Mouse (Mus musculus): ENCODE measurements around the gene Rnf126.
A peak's percentile ranks its signal among the peaks of the same experiment; 100 is the strongest.

Rnf126 gene

DNA sequence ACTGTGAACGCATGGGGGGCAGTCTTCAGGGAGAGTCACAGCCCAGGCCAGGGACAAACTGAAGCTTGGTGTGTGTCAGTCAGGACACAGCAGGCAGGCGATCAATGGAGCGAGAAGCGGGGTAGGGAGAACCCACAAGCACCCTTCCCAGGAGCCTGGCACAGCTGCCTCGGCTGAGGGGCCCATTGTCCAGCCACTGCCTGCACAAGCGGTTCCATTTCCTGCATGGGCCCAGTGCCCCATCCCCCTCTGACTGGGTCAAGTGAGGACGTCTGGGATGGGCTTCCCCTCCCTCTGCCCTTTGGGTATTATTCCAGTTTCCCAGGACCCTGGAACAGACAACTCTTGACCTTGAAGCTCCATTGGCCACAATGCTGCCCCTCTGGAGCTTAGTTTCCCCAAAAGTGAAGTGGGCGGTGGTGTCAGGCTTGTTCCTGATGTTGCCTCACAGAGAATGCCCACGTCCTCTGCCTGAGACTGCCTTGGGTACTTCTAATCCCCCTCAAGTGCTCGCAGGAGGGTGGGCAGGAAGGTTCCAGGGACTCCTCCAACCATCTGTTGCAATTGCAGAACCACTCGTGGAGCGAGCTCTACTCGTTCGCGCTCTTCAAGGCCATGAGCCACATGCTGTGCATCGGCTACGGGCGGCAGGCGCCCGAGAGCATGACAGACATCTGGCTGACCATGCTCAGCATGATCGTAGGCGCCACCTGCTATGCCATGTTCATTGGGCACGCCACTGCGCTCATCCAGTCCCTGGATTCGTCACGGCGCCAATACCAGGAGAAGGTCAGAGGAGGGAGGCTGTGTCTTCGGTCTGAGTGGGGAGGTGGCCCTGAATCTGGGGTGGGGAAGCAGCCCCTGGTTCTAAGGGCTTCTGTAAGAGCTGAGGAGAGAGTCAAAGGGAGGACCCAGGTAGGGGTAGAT, 38.2 kb downstream of the Rnf126 start:
- no peak for DNase-seq

DNA sequence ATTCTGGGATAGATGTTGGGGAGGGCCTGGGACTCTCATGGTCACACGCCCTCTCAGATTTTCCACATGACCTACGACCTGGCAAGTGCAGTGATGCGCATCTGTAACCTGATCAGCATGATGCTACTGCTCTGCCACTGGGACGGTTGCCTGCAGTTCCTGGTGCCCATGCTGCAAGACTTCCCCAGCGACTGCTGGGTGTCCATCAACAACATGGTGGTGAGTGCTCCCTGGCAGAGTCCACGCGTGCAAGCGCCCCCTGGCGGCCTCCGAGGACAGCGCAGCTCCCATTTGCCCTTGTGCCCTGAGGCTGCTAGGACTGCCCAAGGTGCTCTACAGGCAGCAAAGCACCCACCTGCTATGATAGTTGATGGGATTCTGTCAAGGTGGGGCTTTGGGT, 40.7 kb downstream of the Rnf126 start:
- DNase-seq: peak; percentile 63

DNA sequence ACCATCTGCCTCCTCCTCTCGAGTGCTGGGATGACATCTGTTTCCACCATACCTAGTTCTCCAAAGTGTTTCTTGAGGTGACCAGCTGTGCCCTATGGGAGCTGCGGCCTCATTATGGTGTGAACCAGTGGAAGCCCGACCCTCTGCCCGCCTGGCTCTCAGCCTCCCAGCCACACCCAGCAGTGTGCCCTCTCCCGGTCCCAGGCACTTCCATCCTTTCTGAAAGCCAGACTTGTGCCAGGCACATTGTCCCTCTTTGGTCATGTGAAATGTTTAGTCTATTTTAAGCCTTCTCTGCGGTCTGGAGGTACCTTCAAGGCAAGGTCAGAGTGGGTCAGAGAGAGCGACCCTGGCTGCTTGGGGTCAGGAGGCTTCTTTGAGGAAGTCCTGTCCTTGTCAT, 43.1 kb downstream of the Rnf126 start:
- DNase-seq: no peak

DNA sequence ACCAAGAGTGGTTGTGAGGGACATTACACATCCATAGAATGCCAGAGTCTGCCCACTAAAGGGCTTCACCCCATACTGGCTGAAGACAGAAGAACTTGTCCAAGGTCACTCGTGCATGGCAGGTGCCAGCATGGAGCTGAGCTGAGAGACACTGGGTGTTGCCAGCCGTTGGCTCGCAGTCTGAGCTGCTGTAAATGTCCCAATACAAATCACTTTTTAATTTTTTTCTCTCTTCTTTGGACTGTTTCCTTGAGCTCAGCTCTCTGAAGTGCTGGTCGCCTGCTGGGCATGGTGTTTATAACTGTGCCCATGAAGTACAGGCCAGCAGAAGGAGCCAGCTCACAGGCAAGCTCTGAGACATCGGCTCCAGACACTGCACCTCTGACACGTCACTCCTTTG, 43.7 kb downstream of the Rnf126 start:
- DNase-seq: no peak

DNA sequence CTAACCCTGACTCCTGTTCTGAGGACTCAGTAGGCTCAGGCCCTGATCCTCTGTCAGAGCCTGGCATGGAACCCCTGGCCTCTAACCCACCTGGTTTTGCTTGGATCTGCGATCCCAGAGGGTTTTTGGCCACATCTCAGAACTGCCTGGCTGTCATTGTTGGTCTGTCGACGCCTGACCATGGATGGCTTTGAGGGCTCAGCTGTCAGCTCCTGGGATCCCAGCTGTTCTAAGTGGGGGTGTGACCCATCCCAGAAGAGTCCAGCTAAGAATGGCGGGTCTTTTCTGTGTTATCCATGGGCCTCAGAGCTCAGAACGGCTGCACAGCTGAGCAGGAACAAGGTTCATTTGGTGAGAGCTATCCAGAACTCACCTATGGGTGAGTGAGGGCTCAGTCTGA, 45.7 kb downstream of the Rnf126 start:
- no peak for DNase-seq

DNA sequence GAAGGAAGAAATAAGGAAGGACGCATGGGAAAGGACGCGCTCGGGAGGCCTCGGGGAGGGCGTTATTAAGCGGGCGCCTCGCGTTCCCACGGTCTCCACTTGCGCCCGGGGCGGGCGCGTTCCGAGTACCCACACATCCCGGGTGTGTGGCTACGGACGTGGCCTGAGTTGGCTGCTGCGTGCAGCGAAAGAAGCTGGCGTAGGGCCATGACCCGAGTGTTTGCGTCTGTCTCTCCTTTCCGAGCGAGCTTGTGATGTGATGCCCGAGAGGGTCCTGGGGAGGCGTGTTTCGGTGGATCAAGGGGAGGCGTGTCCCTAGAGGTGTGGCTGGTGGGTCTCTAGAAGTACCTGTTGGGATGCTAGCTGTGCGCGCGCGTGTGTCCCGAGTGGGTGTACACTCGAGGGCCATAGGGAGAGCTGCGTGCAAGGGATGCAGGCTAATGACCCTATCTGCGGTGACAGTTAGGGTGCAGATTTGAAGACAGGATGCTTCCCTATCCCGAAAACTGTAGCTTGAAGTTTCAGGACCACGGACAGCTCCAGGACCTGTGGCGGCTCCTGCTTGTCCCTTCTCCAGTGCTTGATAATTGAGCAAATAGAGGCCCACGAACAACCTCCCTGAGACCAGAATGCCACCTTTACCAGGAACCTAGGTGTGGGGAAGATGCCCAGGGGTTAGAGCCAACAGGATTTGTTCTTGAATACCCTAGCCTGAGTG, 49.0 kb downstream of the Rnf126 start:
- DNase-seq: no peak

DNA sequence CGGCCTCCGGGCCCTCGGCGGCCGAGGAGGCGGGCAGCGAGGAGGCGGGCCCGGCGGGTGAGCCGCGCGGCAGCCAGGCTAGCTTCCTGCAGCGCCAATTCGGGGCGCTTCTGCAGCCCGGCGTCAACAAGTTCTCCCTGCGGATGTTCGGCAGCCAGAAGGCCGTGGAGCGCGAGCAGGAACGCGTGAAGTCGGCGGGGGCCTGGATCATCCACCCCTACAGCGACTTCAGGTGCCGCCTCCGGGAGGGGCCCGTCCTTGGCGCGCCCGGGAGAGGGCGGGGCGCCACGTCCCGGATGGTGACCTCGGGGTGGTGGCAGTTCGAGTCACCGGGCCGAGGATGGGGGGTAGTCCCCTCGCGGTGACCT, 49.8 kb downstream of the Rnf126 start:
- DNase-seq: no peak

DNA sequence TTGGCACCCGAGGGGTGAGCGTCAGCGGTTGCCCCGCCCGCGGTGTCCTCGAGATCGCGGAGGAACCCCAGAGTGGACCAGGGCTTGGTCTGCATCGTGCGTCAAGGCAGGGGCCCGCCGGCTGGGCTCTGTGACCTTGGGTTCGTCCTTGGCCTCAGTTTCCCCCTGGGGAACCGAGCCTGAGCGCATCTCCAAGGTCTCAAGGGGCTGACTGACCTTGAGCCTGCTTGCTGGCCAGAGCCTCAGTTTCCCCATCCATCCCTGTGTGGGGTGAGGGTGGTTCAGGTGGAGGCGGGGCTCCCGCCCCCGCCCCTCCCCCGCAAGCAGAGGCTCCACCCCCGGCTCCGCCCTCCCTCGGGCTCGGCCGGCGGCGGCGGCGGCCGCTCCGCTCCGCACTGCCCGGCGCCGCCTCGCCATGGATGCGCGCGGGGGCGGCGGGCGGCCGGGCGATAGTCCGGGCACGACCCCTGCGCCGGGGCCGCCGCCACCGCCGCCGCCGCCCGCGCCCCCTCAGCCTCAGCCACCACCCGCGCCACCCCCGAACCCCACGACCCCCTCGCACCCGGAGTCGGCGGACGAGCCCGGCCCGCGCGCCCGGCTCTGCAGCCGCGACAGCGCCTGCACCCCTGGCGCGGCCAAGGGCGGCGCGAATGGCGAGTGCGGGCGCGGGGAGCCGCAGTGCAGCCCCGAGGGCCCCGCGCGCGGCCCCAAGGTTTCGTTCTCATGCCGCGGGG, 50.3 kb downstream of the Rnf126 start, which contains the start of gene Hcn2:
TSS of gene Hcn2 (plus strand) at position 381 of the 734 bp plus-strand sequence.
- no peak for DNase-seq

DNA sequence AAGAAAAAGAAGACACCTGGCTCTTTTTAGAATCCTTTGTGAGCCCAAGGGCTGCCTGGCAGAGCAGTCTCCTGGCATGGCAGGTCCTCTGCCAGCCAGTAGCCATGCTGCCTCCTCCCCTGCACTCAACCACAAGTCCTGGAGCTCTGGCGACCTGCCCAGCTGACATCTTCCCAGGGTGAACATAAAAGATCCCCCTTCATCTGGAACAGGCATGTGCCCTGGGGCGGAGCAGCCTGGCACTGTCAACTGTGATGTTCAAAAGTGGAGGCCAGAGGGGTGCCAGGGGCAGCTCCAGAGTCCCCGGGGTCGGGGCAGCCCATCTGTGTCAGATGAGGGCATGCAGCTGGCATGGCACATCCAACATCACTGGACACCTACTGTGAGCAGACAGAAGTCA, 51.8 kb downstream of the Rnf126 start:
- no peak for DNase-seq

DNA sequence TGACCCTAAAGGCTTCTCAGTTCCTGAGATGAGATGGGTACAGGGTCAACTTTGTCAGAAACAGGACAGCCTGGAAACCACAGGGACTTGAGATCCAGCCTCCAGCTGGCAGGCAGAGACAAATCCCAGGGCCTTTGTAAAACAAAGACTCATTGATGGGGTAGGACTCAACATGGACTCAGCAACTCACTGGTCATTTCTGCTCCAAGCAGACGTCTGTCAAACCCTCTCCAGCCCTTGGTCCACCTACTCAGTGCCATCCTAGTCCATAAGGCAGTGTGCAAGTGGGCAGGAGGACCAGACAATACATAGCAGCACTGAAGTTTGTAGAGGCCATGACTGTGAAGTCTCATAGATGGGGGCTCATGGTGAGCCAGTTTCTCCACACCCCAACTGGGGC, 53.6 kb downstream of the Rnf126 start:
- no peak for DNase-seq

DNA sequence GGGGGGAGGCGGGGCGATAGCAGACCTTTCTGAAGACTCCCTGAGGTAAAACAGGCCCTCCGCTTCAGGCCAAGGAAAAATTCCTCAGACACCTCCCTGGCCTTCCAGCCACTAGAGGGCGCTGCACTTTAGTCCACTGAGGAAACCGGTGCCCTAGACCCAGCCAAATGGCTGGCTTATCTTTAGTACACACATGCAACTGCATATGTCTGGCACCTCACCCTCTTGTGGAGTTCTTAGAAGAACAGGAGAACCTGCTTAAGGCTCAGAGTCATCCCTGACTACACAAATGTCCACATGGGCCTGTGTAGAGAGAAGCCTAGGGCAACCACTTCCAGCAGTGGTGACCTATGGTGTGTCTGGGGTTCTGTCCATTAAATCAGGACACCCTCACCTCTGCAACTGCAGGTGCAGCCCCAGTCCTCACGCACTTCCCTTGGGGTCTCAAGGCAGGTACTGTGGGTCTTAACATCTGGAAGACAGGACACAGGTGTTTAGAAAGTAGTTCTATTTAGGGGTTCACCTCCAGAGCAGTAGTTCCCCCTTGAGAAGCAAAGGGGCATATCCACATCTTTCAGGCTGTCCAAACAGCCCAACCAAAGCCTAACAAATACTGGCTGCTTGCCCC, 54.1 kb downstream of the Rnf126 start:
- DNase-seq: peak; percentile 62

DNA sequence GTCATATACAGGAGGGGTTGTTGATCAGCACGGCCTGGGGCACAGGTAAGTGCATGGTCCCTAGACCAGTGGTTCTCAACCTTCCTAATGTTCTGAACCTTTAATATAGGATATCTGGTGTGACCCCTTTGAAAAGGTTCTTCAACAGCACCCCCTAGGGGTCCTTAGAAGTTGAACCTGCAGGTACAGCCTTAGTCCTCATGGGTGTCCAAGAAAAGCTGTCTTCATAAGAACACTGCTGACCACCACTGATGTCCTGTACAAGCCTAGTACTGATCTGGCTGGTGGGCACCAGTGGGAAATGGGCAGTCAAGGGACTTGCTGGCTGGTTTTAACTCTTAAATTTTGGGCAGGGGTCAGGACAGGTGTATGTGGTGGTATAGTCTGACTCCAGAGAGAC, 54.7 kb downstream of the Rnf126 start:
- no peak for DNase-seq

DNA sequence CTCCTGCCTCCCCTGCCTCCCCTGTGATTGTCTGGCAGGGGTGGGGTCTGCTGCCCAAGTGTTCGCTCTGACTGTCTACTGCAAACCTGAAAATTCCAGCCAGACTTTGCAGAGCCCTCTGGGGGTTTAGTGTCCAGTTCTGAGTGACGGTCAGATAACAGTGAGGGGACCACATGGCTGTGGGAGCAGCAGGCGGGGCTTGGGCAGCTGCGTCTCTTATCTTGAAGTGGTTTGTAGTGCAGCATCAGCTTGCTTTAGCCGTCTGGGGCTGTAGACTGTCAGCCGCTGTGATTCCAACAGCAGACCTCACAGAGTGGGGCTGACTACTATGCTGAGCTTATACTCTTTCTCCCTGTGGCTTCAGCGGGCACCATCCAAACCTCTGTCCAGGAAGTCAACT, 57.4 kb downstream of the Rnf126 start:
- no peak for DNase-seq

DNA sequence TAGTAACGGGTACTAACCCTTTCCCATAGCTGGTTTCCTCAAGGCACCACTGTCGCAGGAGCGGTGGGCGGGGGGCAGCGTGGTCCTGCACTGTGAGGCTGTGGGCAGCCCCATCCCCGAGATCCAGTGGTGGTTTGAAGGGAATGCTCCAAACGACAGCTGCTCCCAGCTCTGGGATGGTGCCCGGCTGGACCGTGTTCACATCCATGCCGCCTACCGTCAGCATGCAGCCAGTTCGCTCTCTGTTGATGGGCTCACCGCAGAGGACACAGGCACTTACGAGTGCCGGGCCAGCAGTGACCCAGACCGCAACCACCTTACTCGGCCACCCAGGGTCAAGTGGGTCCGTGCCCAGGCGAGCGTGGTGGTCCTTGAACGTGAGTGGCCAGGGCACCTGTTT, 58.1 kb downstream of the Rnf126 start:
- DNase-seq: no peak

Data from kidney, adult 11 months (tissue).